Mouse (Mus musculus) megakaryocyte-erythroid progenitor cell, adult 5 weeks (primary cell): ENCODE results near the gene Kcnq4. TPM values are rescaled to one million over a fixed set of nuclear protein-coding genes. Genes with fewer than 3 reads are reported as not detected.

Experiments used
- polyA plus RNA-seq: library from polyadenylated mRNA; stranded (reverse); fragments of >175 nt; gene quantifications from 2 replicates; pipeline ENCODE4 v1.2.3, GENCODE M21; 2012

Kcnq4 gene
- polyA plus RNA-seq, result 0.03 TPM in 1 of 2 replicates, not detected in the other

GRCm38 (mm10) chr4:120747941-120748866, at the start of gene Kcnq4:
Gene Kcnq4, minus strand, starts transcription at chr4:120748612.

GRCm38 (mm10) chr4:120666358-120667024, 81.9 kb downstream of the Kcnq4 start, which contains the start of gene Cited4:
Gene Cited4, plus strand, starts transcription at chr4:120666572.

Other genes starting within 250 kb of the Kcnq4 start
- gene Slfnl1, start 216.4 kb downstream of the Kcnq4 start, polyA plus RNA-seq, result 0.03 TPM in 1 of 2 replicates, not detected in the other
- 5.2 and 5.5 TPM in 2 replicates for gene Ctps, start 178.3 kb downstream of the Kcnq4 start, polyA plus RNA-seq
- not detected in 2 replicates for gene Gm8439, start 159.9 kb downstream of the Kcnq4 start, polyA plus RNA-seq
- 65.6 and 82.4 TPM in 2 replicates for gene Cited4, start 82.0 kb downstream of the Kcnq4 start, polyA plus RNA-seq
- gene Nfyc, start 83.0 kb upstream of the Kcnq4 start, polyA plus RNA-seq, result 77.7 TPM in 2 replicates
- 0.13 and 0.76 TPM in 2 replicates for gene Rims3, start 106.2 kb upstream of the Kcnq4 start, polyA plus RNA-seq
- 4.7 and 5.9 TPM in 2 replicates for gene Exo5, start 176.4 kb upstream of the Kcnq4 start, polyA plus RNA-seq
- gene Zfp69, start 203.1 kb upstream of the Kcnq4 start, polyA plus RNA-seq, result 3.5 and 3.6 TPM in 2 replicates